Mouse (Mus musculus): ENCODE results near the gene Gm10647. TPM values are rescaled to one million over a fixed set of nuclear protein-coding genes. Genes with fewer than 3 reads are reported as not detected.
A peak's percentile ranks its signal among the peaks of the same experiment; 100 is the strongest.

Gene Gm10647
- polyA plus RNA-seq, 1 experiment, result 0.44 TPM

DNA sequence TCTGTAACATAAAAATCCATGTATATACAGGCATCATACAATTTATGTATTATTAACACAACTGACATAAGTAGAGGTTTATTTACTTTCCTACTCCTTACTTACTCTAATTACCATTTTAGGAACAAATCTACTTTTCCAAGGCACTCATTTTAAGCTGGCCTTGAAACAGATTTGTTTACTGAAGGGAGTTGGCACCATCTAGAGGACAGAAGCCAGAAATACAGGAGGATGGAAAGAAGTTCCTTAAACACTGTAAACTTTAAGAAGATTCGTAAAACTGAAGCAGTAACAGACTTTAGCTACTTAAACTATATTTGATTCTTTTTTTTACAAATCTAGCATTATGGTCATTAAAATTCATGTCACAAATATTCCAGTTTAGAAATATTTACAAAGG is 29.2 kb downstream of the Gm10647 start:
- peak in 1 of 2 experiments; percentile 49 for DNase-seq
- Histone ChIP-seq H3K4me3 (replicated peaks; ENCODE audit: insufficient read depth, low read depth, low read length) (no peak overlapping the region), H3K27ac (ENCODE audit: insufficient read depth, low read length) (no peak overlapping the region), H3K27me3 (ENCODE audit: control insufficient read depth, insufficient read depth, low read length) (no peaks in the 10 kb centered on the region), H3K4me1 (ENCODE audit: control insufficient read depth, insufficient read depth, low read length) (no peaks in the 10 kb centered on the region)
- peak; percentile 37; the same call in 1 of the 2 replicates for TF ChIP-seq CTCF (IDR thresholded peaks at IDR 0.05; ENCODE audit: borderline replicate concordance, insufficient read depth, low read depth, low read length)
- TF ChIP-seq POLR2A (IDR thresholded peaks at IDR 0.05; ENCODE audit: borderline replicate concordance, insufficient read depth, low read length), result no peak
- WGBS, result 40% methylated on average over 1 of the region's 1 CpGs

DNA sequence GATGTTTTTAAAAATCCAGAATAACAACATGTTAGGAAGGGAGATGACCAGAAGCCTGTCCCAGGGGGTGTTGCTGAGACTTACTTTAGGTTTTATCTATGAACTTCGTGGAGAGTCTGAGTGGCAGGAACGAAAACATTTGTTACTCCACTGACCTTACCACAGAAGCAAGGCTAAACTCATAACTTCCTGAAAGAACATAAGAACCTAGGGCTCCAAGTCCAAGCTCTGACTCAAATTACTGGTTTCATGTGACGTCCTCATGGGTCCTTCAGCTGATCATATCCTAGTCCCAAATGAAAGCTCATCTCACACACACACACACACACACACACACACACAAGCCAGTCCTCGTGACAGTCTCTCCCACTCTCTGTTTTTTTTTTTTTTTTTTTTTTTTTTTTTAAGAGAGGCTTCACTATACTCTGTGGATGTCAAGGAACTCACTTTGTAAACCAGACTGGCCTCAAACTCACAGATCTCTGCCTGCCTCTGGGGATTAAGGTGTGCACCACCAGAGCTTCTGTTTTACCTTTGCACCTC is 35.6 kb downstream of the Gm10647 start:
- H3K27me3 ChIP-seq (ENCODE audit: control insufficient read depth, insufficient read depth, low read length), result no peaks in the 10 kb centered on the region
- H3K27ac ChIP-seq (ENCODE audit: insufficient read depth, low read length), result no peak overlapping the region
- no peak for TF ChIP-seq POLR2A (IDR thresholded peaks at IDR 0.05; ENCODE audit: borderline replicate concordance, insufficient read depth, low read length)
- no peak for TF ChIP-seq CTCF (IDR thresholded peaks at IDR 0.05; ENCODE audit: borderline replicate concordance, insufficient read depth, low read depth, low read length)
- no peaks in the 10 kb centered on the region for H3K4me1 ChIP-seq (ENCODE audit: control insufficient read depth, insufficient read depth, low read length)
- DNase-seq, result no peak
- WGBS, result 82% methylated on average over 4 of the region's 4 CpGs
- H3K4me3 ChIP-seq (replicated peaks; ENCODE audit: insufficient read depth, low read depth, low read length), result no peak overlapping the region

DNA sequence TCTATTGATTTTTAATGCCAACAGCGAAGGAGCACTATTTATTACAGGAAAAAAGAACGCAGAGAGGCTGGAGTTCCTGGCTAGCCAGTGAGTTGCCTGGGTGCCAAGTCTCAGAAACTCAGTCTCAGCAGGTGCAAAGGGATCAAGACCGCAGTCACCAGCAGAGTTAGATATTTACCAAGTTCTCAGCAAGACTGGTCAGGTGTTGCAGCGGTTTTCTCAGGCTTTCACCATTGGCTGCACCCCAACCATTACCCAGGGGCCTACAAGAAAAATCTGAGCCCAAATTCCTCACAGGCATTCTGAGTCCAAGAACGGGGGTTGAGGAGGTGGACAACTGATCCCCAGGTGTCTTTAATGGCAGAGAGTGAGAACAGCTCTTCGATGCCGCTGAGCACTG is 37.0 kb downstream of the Gm10647 start:
- WGBS, result 20% methylated on average over 7 of the region's 7 CpGs
- Histone ChIP-seq H3K27me3 (ENCODE audit: control insufficient read depth, insufficient read depth, low read length) (no peaks in the 10 kb centered on the region), H3K4me3 (replicated peaks; ENCODE audit: insufficient read depth, low read depth, low read length) (peak overlapping the region; percentile 99), H3K27ac (ENCODE audit: insufficient read depth, low read length) (no peak overlapping the region), H3K4me1 (ENCODE audit: control insufficient read depth, insufficient read depth, low read length) (no peaks in the 10 kb centered on the region)
- no peak for TF ChIP-seq POLR2A (IDR thresholded peaks at IDR 0.05; ENCODE audit: borderline replicate concordance, insufficient read depth, low read length)
- TF ChIP-seq CTCF (IDR thresholded peaks at IDR 0.05; ENCODE audit: borderline replicate concordance, insufficient read depth, low read depth, low read length), result no peak
- DNase-seq, result peak in 1 of 2 experiments; percentile 26

DNA sequence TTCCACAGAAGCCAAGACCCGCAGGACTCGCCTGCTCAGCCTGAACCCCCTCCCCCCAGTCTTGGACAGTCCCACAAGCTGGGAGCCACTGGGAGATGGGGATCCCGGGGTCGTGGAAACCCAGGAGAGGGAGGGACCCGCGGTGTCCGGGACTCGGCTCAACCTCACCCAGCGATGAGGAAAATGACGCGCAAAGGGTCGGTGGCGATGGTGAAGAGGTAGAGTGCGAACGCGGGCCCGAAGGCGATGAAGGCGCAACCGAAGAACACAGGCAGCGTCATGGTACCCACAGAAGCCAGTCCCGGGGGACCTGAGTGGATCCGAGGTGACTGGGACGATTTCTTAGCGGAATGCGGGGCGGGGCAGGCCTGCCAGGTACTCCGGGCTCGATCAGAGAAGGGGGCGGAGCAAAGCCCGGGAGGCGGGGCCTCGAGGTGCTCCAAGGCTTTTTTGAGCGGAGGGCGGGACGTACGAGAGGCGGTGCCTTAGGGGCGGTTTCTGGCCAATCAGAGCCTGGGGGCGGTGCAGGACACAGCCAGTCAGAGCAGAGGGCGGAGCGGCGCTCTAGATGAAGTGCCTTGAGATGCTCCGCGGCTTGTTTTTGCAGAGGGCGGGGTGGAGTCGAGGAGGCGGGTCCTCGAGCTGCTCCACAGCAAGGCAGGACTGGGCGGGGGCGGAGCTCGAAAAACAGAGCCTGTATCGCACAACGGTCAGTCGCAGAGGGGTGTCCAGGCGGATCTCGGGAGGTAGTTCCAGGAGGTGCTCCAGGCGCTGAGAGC is 37.7 kb downstream of the Gm10647 start, which contains the start of gene Aph1c:
Gene Aph1c, minus strand, starts transcription at position 409 of the 779 bp plus-strand sequence.
- Histone ChIP-seq H3K4me1 (ENCODE audit: control insufficient read depth, insufficient read depth, low read length) (no peaks in the 10 kb centered on the region), H3K4me3 (replicated peaks; ENCODE audit: insufficient read depth, low read depth, low read length) (peak within 1 kb of the TSS; percentile 99), H3K27me3 (ENCODE audit: control insufficient read depth, insufficient read depth, low read length) (no peaks in the 10 kb centered on the region), H3K27ac (ENCODE audit: insufficient read depth, low read length) (no peak within 1 kb of the TSS)
- TF ChIP-seq CTCF (IDR thresholded peaks at IDR 0.05; ENCODE audit: borderline replicate concordance, insufficient read depth, low read depth, low read length) (no peak), POLR2A (IDR thresholded peaks at IDR 0.05; ENCODE audit: borderline replicate concordance, insufficient read depth, low read length) (no peak; the same call in 1 of the 2 replicates)
- peak; percentile 98 to 99 for DNase-seq
- under 1% methylated on average over 58 of the region's 58 CpGs for WGBS

DNA sequence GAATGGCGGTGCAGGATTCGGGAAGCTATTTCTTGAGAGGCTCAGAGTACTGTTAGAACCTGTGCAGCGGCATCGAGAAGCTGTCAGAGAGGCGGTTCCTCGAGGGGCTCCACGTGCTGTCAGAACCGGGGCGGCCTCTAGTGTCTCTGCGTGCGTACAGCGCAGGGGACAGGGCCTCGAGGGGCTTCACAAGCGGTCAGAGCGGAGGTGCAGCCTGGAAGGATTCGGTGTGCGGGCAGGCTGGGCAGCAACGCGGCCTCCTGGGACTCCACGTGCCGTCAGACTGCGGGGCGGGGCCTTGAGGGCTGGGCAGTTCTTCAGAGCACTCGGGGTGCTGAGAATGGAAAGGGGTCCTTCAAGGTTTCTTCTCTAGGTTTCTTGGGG is 38.2 kb downstream of the Gm10647 start:
- Histone ChIP-seq H3K4me1 (ENCODE audit: control insufficient read depth, insufficient read depth, low read length) (no peaks in the 10 kb centered on the region), H3K4me3 (replicated peaks; ENCODE audit: insufficient read depth, low read depth, low read length) (peak overlapping the region; percentile 99), H3K27ac (ENCODE audit: insufficient read depth, low read length) (no peak overlapping the region), H3K27me3 (ENCODE audit: control insufficient read depth, insufficient read depth, low read length) (no peaks in the 10 kb centered on the region)
- WGBS, result under 1% methylated on average over 24 of the region's 24 CpGs
- no peak for DNase-seq
- no peak for TF ChIP-seq CTCF (IDR thresholded peaks at IDR 0.05; ENCODE audit: borderline replicate concordance, insufficient read depth, low read depth, low read length)
- 0 out of 2 replicates have a peak, but pooled peaks have one; percentile 17 for TF ChIP-seq POLR2A (IDR thresholded peaks at IDR 0.05; ENCODE audit: borderline replicate concordance, insufficient read depth, low read length)

DNA sequence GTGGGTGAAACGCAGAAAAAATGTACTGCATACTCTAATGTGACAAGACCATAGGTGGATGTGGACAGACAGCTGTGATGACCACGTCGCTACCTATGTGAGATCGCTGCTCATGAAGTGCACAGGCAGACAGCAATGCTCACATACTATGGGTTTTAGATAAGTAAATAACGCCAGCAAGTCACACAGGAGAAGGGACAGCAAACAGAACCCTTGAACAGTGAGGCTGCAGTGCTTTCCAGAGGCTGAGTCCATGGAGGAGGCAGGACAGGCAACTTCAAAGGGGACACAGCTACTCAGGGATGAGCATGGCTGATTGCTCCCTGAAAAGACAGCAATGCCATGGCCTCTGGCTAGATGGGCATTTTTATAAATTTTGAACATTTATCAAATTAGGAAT is 50.0 kb downstream of the Gm10647 start:
- Histone ChIP-seq H3K27ac (ENCODE audit: insufficient read depth, low read length) (no peak overlapping the region), H3K4me3 (replicated peaks; ENCODE audit: insufficient read depth, low read depth, low read length) (no peak overlapping the region), H3K27me3 (ENCODE audit: control insufficient read depth, insufficient read depth, low read length) (no peaks in the 10 kb centered on the region), H3K4me1 (ENCODE audit: control insufficient read depth, insufficient read depth, low read length) (no peaks in the 10 kb centered on the region)
- TF ChIP-seq POLR2A (IDR thresholded peaks at IDR 0.05; ENCODE audit: borderline replicate concordance, insufficient read depth, low read length), result no peak
- no peak for TF ChIP-seq CTCF (IDR thresholded peaks at IDR 0.05; ENCODE audit: borderline replicate concordance, insufficient read depth, low read depth, low read length)
- no peak for DNase-seq
- WGBS, result 96% methylated on average over 5 of the region's 5 CpGs

Other genes with a start within 250 kb of the Gm10647 start
- gene Usp3, start 203.9 kb upstream of the Gm10647 start, polyA plus RNA-seq (2012; rRNA removed), result 89.3 and 97.0 TPM in 2 replicates
- gene Car12, start 83.4 kb upstream of the Gm10647 start, polyA plus RNA-seq (2012; rRNA removed), result 3.4 and 8.4 TPM in 2 replicates
- gene Aph1b, start 1.5 kb upstream of the Gm10647 start, polyA plus RNA-seq (2012; rRNA removed), result 16.0 and 17.7 TPM in 2 replicates
- gene Aph1c, start 37.7 kb downstream of the Gm10647 start, polyA plus RNA-seq (2012; rRNA removed), result 3.3 and 4.0 TPM in 2 replicates
- gene Rab8b, start 122.6 kb downstream of the Gm10647 start, polyA plus RNA-seq (2012; rRNA removed), result 13.7 and 15.3 TPM in 2 replicates
- 53.7 and 55.7 TPM in 2 replicates for gene Rps27l, start 149.0 kb downstream of the Gm10647 start, polyA plus RNA-seq (2012; rRNA removed)
- 13.2 and 13.6 TPM in 2 replicates for gene Lactb, start 178.4 kb downstream of the Gm10647 start, polyA plus RNA-seq (2012; rRNA removed)